Mouse (Mus musculus): ENCODE results near the gene Entpd7.

DNA sequence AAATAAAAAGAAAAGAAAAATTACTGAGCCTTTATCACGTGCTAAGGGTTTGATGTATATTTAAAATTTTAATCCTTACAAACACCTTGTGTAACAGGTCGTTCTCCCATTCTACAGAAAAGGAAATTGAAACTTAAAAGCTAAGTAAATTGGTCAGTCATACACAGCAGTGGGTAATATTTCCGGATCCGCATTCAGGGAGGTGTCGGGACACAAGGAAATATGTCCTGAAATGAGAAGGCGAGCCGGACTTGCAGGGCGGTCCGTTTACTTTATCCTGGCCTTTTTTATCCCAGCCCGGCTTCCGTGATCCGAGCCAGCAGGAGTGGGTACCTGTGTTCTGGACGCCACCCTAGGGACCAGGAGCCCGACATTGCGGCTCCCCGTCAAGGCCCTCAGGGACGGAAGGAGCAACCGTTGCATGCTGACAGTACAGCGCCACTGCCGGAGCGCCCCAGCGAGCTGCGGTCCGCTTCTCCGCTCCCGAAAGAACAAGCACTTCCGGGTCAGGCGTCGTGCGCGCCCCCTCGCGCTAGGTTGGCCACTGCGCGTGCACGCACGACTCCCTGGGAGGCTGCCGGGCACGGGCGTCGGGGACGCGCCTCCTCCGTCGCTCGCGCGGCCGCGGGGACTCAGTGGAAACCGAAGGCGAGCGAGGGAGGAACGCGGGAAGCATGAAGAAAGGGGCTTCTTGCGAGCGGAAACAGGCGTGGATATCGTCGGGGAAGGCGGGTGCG is 63.2 kb downstream of the Entpd7 start, which contains the start of the genes Cutc and Cox15:
- TF ChIP-seq CTCF (IDR thresholded peaks at IDR 0.05; ENCODE audit: low read depth), result peak; percentile 55
- no peak for TF ChIP-seq EP300 (optimal IDR thresholded peaks at IDR 0.05)
